Mouse (Mus musculus) spleen, adult 2 months (tissue): ENCODE measurements around the gene D430041D05Rik. TPM values are rescaled to one million over a fixed set of nuclear protein-coding genes. Genes with fewer than 3 reads are reported as not detected.
A peak's percentile ranks its signal among the peaks of the same experiment; 100 is the strongest.

Experiments used
- DNase-seq, 2 experiments: peaks; one replicate each; pipeline versions ENCODE4 v3.0.0 to v3.0.0-alpha.2; 2012 to 2021; ENCODE audit warnings: low spot score in 2 of 2, low read depth in 1 of 2
- H3K27ac ChIP-seq: fragments of 200-500 bp; 2 replicates; pipeline ENCODE4 v1.5.1; 2012; ENCODE audit warnings: low read length, inconsistent platforms; ENCODE audit not compliant: insufficient read depth
- H3K27me3 ChIP-seq: fragments of 200-500 bp; 2 replicates; pipeline ENCODE4 v1.6.1; 2012; ENCODE audit warnings: mild to moderate bottlenecking, moderate library complexity, low read length, inconsistent platforms; ENCODE audit not compliant: control insufficient read depth, insufficient read depth
- H3K36me3 ChIP-seq: fragments of 200-500 bp; 2 replicates; pipeline ENCODE4 v1.6.1; 2012; ENCODE audit warnings: mild to moderate bottlenecking, low read length, inconsistent platforms; ENCODE audit not compliant: control insufficient read depth, insufficient read depth
- H3K4me1 ChIP-seq: fragments of 200-500 bp; 2 replicates; pipeline ENCODE4 v1.6.1; 2011; ENCODE audit warnings: inconsistent platforms; ENCODE audit not compliant: control insufficient read depth, insufficient read depth, insufficient read length
- H3K4me3 ChIP-seq: fragments of 200-500 bp; 2 replicates; pipeline ENCODE4 v1.5.1; 2011; ENCODE audit warnings: mild to moderate bottlenecking, inconsistent platforms; ENCODE audit not compliant: insufficient read depth, insufficient read length; ENCODE audit errors: extremely low read depth
- CTCF ChIP-seq: fragments of 200-500 bp; IDR thresholded peaks from 2 replicates; pipeline ENCODE4 v1.5.1; 2011; ENCODE audit warnings: mild to moderate bottlenecking, inconsistent platforms; ENCODE audit not compliant: insufficient read depth, insufficient read length, insufficient replicate concordance; ENCODE audit errors: extremely low read depth
- POLR2A ChIP-seq: fragments of 200-500 bp; IDR thresholded peaks from 2 replicates; pipeline ENCODE4 v1.6.1; 2011; ENCODE audit warnings: low read depth, low read length, inconsistent platforms
- WGBS: fragments of 180-500 bp; shearing (Covaris S2); methylation state at CpG from one replicate; pipeline ENCODE4 v1.1.7; 2018; 5-methylcytosine and 5-hydroxymethylcytosine counted together
- polyA plus RNA-seq: library from polyadenylated mRNA; depleted of rRNA; stranded (reverse); fragments of >200 nt; gene quantifications from 2 replicates; pipeline ENCODE4 v1.2.3, GENCODE M21; 2012

D430041D05Rik gene
- polyA plus RNA-seq, 1 experiment, result 0.01 TPM

DNA sequence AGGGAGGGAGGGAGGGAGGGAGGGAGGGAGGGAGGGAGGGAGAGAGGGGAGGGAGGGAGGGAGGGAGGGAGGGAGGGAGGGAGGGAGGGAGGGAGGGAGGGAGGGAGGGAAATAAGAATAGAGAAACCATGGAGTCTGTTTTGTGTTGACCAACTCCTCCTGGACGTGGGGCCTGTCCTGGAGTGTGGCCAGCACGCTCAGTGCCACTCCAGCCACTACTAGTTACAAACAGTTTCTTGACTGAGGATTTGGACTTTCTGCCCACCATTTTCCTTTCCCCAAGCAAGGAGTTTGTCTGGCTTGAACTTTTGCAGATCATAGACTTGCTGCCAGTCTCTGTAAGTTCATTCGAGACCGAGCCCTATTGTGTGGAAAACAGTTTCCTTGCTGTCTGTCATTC lies 37.4 kb upstream of the D430041D05Rik start:
- H3K27ac ChIP-seq, result no peak overlapping the region
- no peak for TF ChIP-seq CTCF
- no peak for TF ChIP-seq POLR2A
- H3K27me3 ChIP-seq, result no peaks in the 10 kb centered on the region
- H3K4me1 ChIP-seq, result no peaks in the 10 kb centered on the region
- 91% methylated on average over 4 of the region's 4 CpGs for WGBS
- H3K36me3 ChIP-seq, result peaks cover 1% of the 10 kb centered on the region; the same call in 1 of the 2 replicates
- no peak overlapping the region for H3K4me3 ChIP-seq
- no peak for DNase-seq

DNA sequence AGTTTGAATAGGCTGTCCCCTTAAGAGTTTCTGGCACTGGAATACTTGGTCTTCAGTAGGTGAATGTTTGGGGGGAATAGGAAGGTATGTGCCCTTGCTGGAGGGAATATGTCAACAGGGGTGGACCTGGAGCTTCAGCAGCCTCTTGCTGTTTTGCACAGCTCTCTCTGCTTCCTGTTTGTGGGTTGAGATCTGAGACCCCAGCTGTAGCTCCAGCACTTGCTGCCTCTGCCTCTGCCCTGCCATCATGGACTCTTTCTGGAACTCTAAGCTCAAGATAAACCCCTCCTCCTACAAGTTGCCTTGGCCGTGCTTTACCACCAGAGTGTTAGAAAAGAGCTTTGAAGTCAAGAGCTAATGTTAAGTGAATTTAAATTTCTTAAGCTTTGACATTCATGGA lies 35.2 kb upstream of the D430041D05Rik start:
- WGBS, result 44% methylated on average over 1 of the region's 1 CpGs
- Histone ChIP-seq H3K4me1 (no peaks in the 10 kb centered on the region), H3K36me3 (peaks cover 1% of the 10 kb centered on the region; the same call in 1 of the 2 replicates), H3K27me3 (no peaks in the 10 kb centered on the region), H3K27ac (no peak overlapping the region), H3K4me3 (no peak overlapping the region)
- TF ChIP-seq CTCF, result no peak
- no peak for TF ChIP-seq POLR2A
- DNase-seq, result no peak

DNA sequence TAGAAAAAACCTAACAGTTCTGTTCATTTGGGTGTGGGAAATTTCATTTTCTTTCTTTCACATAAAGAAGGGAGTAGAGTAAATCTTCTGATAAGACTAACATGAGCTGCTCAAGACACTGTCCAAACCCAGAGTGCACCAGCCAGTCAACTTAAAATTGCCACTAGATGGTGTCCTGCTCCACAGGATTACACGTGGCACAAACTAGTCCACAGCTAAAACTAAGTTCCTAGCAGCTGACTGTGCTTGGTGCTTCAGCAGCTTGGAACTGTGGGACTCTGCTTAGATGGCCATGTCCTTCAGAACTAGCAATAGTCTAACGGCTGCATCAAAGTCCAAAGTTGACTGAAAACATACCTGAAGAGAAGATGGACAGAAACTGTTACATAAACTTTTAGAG lies 34.0 kb upstream of the D430041D05Rik start:
- peak; percentile 28 to 46 for DNase-seq
- Histone ChIP-seq H3K27ac (no peak overlapping the region), H3K4me3 (no peak overlapping the region), H3K27me3 (no peaks in the 10 kb centered on the region), H3K4me1 (no peaks in the 10 kb centered on the region), H3K36me3 (peaks cover 5% of the 10 kb centered on the region; the same call in 1 of the 2 replicates)
- 30% methylated on average over 2 of the region's 2 CpGs for whole genome bisulfite sequencing
- TF ChIP-seq CTCF (peak; percentile 61; the same call in 1 of the 2 replicates), POLR2A (no peak)

DNA sequence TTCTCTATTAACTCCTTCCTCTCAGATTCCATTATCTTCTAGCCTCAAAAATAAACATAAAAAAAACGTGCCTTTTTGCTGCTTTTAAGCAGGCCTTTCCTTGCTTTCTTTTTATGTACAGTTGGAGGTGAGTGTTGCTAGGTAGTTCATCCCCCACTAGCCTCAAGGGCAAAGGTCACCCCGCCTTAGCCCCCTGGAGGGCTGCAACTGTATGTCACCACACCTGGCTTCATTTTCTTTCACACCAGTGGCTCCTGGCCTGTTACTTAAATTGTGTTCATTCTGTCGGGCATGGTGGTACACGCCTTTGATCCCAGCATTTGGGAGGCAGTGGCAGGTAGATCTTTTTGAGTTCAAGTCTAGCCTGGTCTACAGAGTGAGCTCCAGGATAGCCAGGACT lies 31.5 kb upstream of the D430041D05Rik start:
- Histone ChIP-seq H3K4me3 (no peak overlapping the region), H3K27me3 (no peaks in the 10 kb centered on the region), H3K36me3 (peaks cover 17% of the 10 kb centered on the region), H3K4me1 (no peaks in the 10 kb centered on the region), H3K27ac (no peak overlapping the region)
- TF ChIP-seq POLR2A (no peak), CTCF (no peak)
- DNase-seq, result no peak
- 90% methylated on average over 4 of the region's 4 CpGs for WGBS

DNA sequence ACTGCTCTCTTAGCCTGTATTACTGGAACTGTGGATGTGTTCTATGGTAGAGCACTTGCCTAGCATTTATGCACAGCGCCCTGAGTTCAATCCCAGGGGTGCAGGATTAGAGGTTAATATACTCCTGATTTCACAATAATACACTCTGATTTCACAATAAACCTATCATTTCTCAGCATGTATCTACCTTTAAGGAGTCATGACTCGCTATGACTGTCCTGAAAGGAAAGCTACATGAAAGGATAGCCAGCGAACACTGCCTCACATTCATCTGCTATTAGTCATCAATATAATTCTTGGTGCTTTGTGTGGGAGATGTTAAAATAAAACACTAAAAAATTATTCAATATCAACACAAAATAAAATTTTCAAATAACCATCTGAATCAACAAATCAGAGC lies 25.4 kb upstream of the D430041D05Rik start:
- H3K4me1 ChIP-seq, result no peaks in the 10 kb centered on the region
- WGBS, result 92% methylated on average over 3 of the region's 3 CpGs
- no peak for DNase-seq
- no peak overlapping the region for H3K4me3 ChIP-seq
- peaks cover 45% of the 10 kb centered on the region for H3K36me3 ChIP-seq
- TF ChIP-seq CTCF, result no peak
- TF ChIP-seq POLR2A, result no peak
- no peaks in the 10 kb centered on the region for H3K27me3 ChIP-seq
- H3K27ac ChIP-seq, result no peak overlapping the region

- TF ChIP-seq POLR2A, result no peak
- TF ChIP-seq CTCF, result no peak
- Histone ChIP-seq H3K36me3 (peaks cover 37% of the 10 kb centered on the region), H3K27ac (no peak overlapping the region), H3K4me3 (no peak overlapping the region), H3K4me1 (no peaks in the 10 kb centered on the region), H3K27me3 (no peaks in the 10 kb centered on the region)
- no peak for DNase-seq
- WGBS, result 91% methylated on average over 6 of the region's 6 CpGs
Observed at GRCm38 (mm10) chr2:104431067-104431466, 20.3 kb upstream of the D430041D05Rik start.

GRCm38 (mm10) chr2:104430566-104430965 lies 19.8 kb upstream of the D430041D05Rik start:
- H3K4me3 ChIP-seq, result no peak overlapping the region
- no peak for TF ChIP-seq POLR2A
- no peak for TF ChIP-seq CTCF
- H3K27ac ChIP-seq, result no peak overlapping the region
- H3K4me1 ChIP-seq, result no peaks in the 10 kb centered on the region
- 96% methylated on average over 5 of the region's 5 CpGs for WGBS
- DNase-seq, result no peak
- no peaks in the 10 kb centered on the region for H3K27me3 ChIP-seq
- peaks cover 34% of the 10 kb centered on the region for H3K36me3 ChIP-seq

DNA sequence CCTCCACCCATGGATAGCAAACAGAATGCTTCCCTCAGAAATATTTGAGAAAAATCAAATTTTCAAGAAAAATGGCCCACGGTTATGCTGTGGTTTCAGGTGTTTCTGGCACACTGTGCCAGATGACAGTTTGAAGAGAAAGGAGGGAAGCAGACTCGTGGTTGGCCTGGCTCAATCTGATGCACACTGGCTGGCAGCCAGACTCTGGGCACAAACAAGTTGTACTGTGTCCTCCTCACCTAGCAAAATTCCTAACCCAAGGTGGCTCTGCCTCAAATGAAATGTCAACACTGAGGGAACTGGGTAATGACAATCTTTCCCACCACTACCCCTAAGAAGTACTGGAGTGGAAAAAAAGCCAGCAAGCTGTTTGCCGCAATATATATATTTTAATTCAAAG lies 15.3 kb upstream of the D430041D05Rik start:
- Histone ChIP-seq H3K4me3 (no peak overlapping the region), H3K27me3 (no peaks in the 10 kb centered on the region), H3K4me1 (no peaks in the 10 kb centered on the region), H3K36me3 (peaks cover 12% of the 10 kb centered on the region), H3K27ac (no peak overlapping the region)
- no peak for DNase-seq
- no peak for TF ChIP-seq CTCF
- no peak for TF ChIP-seq POLR2A
- WGBS, result 55% methylated on average over 3 of the region's 3 CpGs
